Mouse (Mus musculus) MEL (cell line): ENCODE results near the gene Cenpl.

ENCODE experiments used
- CTCF ChIP-seq, 3 experiments: IDR thresholded peaks in 2 of 3; conservative IDR thresholded peaks in 1 of 3; 2 replicates each; pipeline ENCODE4 v1.5.1; 2011 to 2012; ENCODE audit warnings: low read length in 3 of 3, low read depth in 2 of 3, mild to moderate bottlenecking in 2 of 3, improper control_type of control experiment in 1 of 3, inconsistent platforms in 1 of 3, mixed read lengths in 1 of 3, moderate library complexity in 1 of 3; ENCODE audit not compliant: control insufficient read depth in 1 of 3, insufficient read depth in 1 of 3, poor library complexity in 1 of 3, severe bottlenecking in 1 of 3
- ETS1 ChIP-seq: IDR thresholded peaks from 2 replicates; pipeline ENCODE4 v1.6.1; 2012; ENCODE audit warnings: low read depth, mild to moderate bottlenecking, inconsistent platforms, low read length, improper control_type of control experiment, moderate library complexity
- UBTF ChIP-seq: IDR thresholded peaks from 2 replicates; pipeline ENCODE4 v1.6.1; 2012; ENCODE audit warnings: low read depth, mild to moderate bottlenecking, inconsistent platforms, low read length, improper control_type of control experiment, moderate library complexity, borderline replicate concordance; ENCODE audit not compliant: insufficient read depth
- ZMIZ1 ChIP-seq: IDR thresholded peaks from 2 replicates; pipeline ENCODE4 v1.6.1; 2012; ENCODE audit warnings: low read depth, mild to moderate bottlenecking, inconsistent platforms, low read length, improper control_type of control experiment, moderate library complexity

GRCm38 (mm10) chr1:161040426-161040770 is 30.1 kb upstream of the Cenpl start:
- TF ChIP-seq UBTF (no peak), CTCF (IDR thresholded peaks at IDR 0.05 in 2 of 3, conservative IDR thresholded peaks at IDR 0.05 in 1 of 3; ENCODE audit: control insufficient read depth in 1 of 3, insufficient read depth in 1 of 3, low read depth in 2 of 3, low read length in 3 of 3, poor library complexity in 1 of 3, severe bottlenecking in 1 of 3) (no peak), ETS1 (no peak), ZMIZ1 (no peak)
